Mouse (Mus musculus) gastrocnemius, adult 2 months (tissue): ENCODE data around the gene Itpr2. TPM values are rescaled to one million over a fixed set of nuclear protein-coding genes. Genes with fewer than 3 reads are reported as not detected.

Experiments
- DNase-seq: peaks from one replicate; pipeline ENCODE4 v3.0.0; 2022
- H3K27ac ChIP-seq: fragments of 200-600 bp; 2 replicates; pipeline ENCODE4 v1.8.1; 2022; ENCODE audit warnings: mild to moderate bottlenecking
- H3K4me3 ChIP-seq: fragments of 200-600 bp; 2 replicates; pipeline ENCODE4 v1.8.1; 2022; ENCODE audit warnings: mild to moderate bottlenecking, moderate library complexity
- CTCF ChIP-seq: fragments of 200-600 bp; IDR thresholded peaks from 2 replicates; pipeline ENCODE4 v1.8.1; 2022; ENCODE audit warnings: antibody characterized with exemption, mild to moderate bottlenecking, moderate library complexity
- intact Hi-C: fragments of 180-260 bp; cut with DNase I; formaldehyde crosslinking; loops from one replicate; pipeline ENCODE4 v1.15.1; 2025
- total RNA-seq, 2 experiments: library from RNA; stranded (reverse); gene quantifications; 2 replicates each; pipeline ENCODE4 v1.2.3; 2021

Gene Itpr2
- total RNA-seq, 2 experiments from 2014 or later = 7.4 to 9.9 TPM

DNA sequence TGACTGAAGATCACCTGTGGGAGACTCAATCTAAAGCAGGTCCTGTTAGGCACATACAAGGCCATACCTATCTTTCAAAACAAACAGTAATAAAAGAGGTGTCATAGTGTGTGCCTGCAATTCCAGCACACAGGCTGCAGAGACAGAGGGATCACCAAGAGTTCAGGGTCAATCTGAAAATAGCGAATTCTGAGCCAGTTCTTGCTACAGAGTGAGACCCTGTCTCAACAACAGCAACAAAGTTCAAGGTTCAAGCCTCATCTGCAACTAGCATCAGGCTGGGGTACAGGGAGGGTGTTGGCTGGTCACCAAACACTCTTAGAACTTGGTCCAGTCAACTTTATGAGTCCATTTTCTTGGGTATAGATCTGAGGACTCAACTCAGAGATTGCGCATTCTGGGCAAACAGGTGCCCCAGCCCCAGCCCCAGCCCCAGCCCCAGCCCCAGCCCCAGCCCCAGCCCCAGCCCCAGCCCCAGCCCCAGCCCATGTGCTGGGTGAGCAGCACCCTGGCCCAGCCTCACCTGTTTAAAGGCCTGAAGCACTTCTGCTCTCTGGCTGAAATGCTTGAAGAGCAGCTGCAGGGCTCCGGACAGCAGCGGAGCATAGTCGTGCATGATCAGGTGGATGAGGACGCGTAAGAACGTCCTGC lies 155.4 kb downstream of the Itpr2 start:
- DNase-seq = no peak
- intact Hi-C loops = no loop called here
- Histone ChIP-seq H3K4me3 (no peak overlapping the region), H3K27ac (no peak overlapping the region)
- TF ChIP-seq CTCF = no peak

DNA sequence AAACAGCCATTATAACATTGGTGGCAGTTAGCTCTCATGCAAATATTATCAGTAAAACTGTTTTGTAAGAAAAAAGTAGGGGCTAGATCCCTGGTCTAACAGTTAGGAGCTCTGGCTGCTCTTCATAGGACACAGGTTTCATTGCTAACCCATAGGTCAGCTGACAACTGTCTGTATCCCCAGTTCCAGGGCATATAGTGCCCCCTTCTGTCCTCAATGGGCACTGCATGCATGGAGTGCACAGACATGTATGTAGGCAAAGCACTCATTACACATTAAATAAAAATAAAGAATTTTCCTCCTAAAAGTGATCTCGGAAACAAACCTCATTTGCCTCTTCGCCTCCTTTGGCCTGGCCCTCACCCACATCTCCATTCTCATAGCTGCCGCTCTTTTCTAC lies 157.3 kb downstream of the Itpr2 start:
- no peak overlapping the region for H3K4me3 ChIP-seq
- DNase-seq = peak; percentile 39
- peak; percentile 58 for TF ChIP-seq CTCF
- intact Hi-C loops = loop anchor here (5.0 kb wide), 2 partner anchors 57 to 512 kb away; no protein-coding TSS in a partner anchor
- H3K27ac ChIP-seq = no peak overlapping the region

DNA sequence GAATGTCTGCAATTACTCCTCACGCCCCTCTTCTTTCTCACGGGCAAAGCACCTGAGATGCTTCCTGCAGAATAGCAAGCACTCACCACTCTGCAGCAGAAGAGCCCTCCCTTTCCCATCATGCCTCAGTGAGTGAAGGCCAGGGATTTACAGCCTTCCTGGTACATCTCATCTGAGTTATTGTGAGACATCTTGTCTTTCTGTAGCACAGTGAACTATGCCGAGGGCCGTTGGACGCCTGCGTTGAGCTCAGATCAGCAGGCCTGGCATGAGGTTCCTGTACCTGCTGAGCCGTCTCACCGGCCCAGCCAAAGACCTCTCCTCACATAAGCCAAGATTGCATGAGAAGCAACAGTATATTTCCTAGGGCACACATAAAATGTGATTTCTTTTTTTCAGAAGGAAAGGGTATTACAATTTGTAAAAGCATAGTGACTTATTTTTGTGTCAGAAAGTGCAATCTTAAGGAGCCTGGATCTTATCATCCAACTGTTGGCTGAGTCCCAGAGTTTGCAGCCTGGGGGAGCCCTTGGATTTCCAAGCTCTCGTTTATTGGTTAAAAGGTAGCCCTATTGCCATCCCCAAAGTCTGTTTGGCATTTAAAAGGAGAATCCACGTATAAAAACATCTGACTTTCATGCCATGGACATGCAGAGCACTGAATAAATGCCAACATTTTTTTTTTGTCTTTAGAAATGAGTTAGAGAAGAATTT lies 158.2 kb downstream of the Itpr2 start:
- no peak for DNase-seq
- Histone ChIP-seq H3K4me3 (no peak overlapping the region), H3K27ac (peak overlapping the region; percentile 44)
- no peak for TF ChIP-seq CTCF
- intact Hi-C loops = loop anchor here (5.0 kb wide), 2 partner anchors 57 to 512 kb away; no protein-coding TSS in a partner anchor

DNA sequence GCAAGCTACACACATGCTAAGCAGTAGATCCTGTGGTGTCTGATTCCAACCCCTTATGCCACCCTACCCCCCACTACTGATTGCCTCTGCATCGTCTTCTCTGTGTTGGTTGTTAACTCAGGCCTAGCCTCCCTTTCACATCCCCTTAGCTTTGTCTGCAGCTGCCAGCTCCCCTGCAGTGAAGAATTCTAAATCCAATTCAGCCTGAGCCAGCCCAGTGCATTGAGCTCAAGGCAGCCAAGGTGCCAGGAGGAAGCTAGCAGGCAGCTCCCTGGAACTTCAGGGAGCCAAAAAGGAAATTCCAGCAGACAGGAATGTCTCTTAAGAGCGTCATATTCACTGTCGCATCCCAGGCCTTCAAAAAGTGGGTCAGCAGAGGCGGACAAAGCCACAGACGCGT lies 159.0 kb downstream of the Itpr2 start:
- H3K27ac ChIP-seq = peak overlapping the region; percentile 55
- DNase-seq = no peak
- intact Hi-C loops = loop anchor here (5.0 kb wide), 2 partner anchors 56 to 511 kb away; no protein-coding TSS in a partner anchor
- TF ChIP-seq CTCF = no peak
- no peak overlapping the region for H3K4me3 ChIP-seq

- no peak overlapping the region for H3K4me3 ChIP-seq
- intact Hi-C loops = loop anchor here (5.0 kb wide), 2 partner anchors 55 to 510 kb away; no protein-coding TSS in a partner anchor
- no peak for DNase-seq
- TF ChIP-seq CTCF = no peak
- H3K27ac ChIP-seq = peak overlapping the region; percentile 55
These were observed 160.1 kb downstream of the Itpr2 start for GRCm38 (mm10) chr6:146341934-146342333.

GRCm38 (mm10) chr6:146341413-146341812 lies 160.6 kb downstream of the Itpr2 start:
- no peak overlapping the region for H3K4me3 ChIP-seq
- intact Hi-C loops = loop anchor here (5.0 kb wide), 2 partner anchors 54 to 509 kb away; no protein-coding TSS in a partner anchor
- no peak for TF ChIP-seq CTCF
- no peak for DNase-seq
- H3K27ac ChIP-seq = no peak overlapping the region

DNA sequence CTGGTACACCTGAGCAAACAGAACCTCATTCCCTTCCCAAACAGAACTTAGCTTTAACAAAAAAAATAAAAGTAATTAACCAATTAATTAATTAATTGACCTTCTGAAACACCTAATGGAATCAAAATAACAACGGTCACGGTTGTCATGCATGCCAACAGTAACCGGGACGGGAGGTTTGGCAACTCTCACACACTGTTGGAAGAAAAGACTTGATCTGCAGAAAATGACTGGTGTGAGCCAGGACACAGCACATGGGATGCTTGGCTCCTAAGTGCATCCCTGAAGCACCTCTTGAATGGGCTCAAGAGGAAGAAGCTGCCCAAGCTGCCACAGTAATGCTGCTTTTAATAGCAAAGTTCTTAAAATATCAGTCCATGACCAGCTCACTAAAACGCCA lies 161.1 kb downstream of the Itpr2 start:
- DNase-seq = no peak
- no peak overlapping the region for H3K4me3 ChIP-seq
- intact Hi-C loops = loop anchor here (5.0 kb wide), 2 partner anchors 54 to 509 kb away; no protein-coding TSS in a partner anchor
- TF ChIP-seq CTCF = no peak
- no peak overlapping the region for H3K27ac ChIP-seq

- peak; percentile 74 for TF ChIP-seq CTCF
- DNase-seq = peak; percentile 78
These were observed 162.2 kb downstream of the Itpr2 start for GRCm38 (mm10) chr6:146339779-146340178.

DNA sequence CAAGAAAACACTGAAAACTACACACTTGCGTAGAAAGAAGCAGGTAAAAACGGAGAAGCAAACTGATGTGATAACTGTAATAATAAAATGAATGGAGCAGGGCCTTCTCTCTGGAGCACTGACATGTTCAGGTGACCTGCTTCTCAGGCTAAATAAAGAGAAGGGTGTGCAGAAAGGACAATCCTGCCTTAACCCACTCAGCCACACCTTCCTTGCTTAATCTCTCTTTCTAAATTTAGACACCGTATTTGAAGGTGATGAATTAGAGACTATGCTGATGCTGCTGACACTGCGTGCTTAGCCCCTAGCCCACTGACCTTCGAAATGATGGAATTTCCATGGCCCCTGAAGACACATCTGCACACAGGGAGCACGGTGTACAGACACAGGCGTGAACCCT lies 164.8 kb downstream of the Itpr2 start:
- intact Hi-C loops = no loop called here
- no peak for TF ChIP-seq CTCF
- DNase-seq = no peak
- H3K4me3 ChIP-seq = no peak overlapping the region
- H3K27ac ChIP-seq = no peak overlapping the region

More at GRCm38 (mm10) chr6:146339779-146340178, 162.2 kb downstream of the Itpr2 start:
- H3K4me3 ChIP-seq = no peak overlapping the region
- intact Hi-C loops = loop anchor here (5.0 kb wide), 2 partner anchors 52 to 507 kb away; no protein-coding TSS in a partner anchor
- H3K27ac ChIP-seq = peak overlapping the region; percentile 46; the same call in 1 of the 2 replicates

DNA sequence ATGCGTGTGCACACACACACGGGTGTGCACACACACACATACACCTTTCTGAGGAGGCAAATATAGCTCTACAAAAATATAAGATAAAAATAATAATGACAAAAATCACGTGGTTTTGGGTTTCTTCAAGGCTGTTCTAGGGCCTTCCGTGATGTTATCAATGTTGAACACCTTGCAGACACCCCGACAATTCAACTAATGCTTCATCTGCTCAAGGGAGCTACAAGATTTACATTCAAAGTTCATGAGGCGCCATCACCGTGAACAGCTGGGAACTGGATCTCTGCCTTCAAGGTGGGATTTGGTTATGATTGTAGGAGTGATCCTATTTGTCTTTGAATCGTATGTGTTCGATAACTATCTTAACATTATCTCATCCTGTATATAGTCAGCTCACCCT lies 166.8 kb downstream of the Itpr2 start:
- no peak overlapping the region for H3K4me3 ChIP-seq
- no peak for TF ChIP-seq CTCF
- intact Hi-C loops = no loop called here
- DNase-seq = no peak
- H3K27ac ChIP-seq = no peak overlapping the region

DNA sequence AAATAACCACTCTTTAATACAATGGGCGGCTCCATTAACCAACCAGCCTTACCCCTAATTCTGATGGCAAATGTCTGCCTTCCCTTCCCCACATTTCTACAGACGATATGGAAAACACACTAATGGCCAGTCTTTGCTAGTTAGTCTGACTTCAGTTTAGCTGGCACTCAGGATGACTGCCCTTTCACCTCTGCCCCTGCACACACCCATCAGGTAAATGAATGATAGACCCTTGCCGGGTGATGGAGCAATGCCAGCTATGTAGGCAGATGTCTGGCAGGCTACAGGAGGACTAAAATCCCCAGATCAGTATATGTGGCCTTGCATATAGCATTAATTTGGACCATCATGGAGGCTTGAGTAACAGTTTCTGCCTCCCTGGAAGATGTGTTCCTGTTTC lies 168.5 kb downstream of the Itpr2 start:
- intact Hi-C loops = no loop called here
- no peak for TF ChIP-seq CTCF
- DNase-seq = no peak
- no peak overlapping the region for H3K4me3 ChIP-seq
- no peak overlapping the region for H3K27ac ChIP-seq

DNA sequence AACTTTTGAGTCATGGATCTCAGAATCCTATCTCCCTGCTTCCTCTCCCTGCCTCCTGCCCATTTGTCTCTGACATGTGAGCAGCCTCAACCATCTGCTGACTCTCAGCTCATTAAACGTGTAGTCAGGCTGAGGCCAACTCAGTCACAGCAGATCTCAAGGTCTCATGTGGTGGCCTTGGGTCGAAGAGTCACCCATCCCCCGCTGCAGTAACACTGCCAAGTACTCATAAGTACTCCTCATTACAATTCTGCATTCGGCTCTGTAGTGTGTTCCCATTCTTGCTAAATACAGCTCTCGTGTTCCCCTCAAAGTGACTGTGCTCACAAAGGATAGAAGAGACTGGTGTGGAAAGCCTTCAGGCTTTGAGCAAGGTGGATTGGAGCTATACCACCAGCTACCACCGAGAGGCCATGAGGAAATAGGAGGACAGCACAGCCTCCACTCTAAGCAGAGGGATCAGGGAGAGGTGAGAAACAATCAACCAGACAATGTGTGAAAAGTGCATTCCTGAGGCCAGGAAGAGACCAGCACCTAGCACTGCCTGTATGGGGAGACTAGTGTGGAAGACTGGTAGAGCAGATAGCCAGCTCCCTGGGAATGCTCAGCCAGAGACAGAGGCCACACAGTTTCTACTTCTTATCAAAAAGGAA lies 170.9 kb downstream of the Itpr2 start:
- no peak for TF ChIP-seq CTCF
- Histone ChIP-seq H3K4me3 (no peak overlapping the region), H3K27ac (peak overlapping the region; percentile 57)
- intact Hi-C loops = no loop called here
- DNase-seq = peak; percentile 42

GRCm38 (mm10) chr6:146329079-146329478 lies 172.9 kb downstream of the Itpr2 start:
- no peak for DNase-seq
- Histone ChIP-seq H3K27ac (no peak overlapping the region; the same call in 1 of the 2 replicates), H3K4me3 (no peak overlapping the region)
- intact Hi-C loops = no loop called here
- no peak for TF ChIP-seq CTCF
